Mouse (Mus musculus) neural tube, embryonic 14.5 days (tissue): ENCODE measurements around the gene Kcnj12. TPM values are rescaled to one million over a fixed set of nuclear protein-coding genes. Genes with fewer than 3 reads are reported as not detected.

ENCODE experiments used
- ATAC-seq: fragments of 200-750 bp; cut with Nextera tagmentation; 2 replicates; pipeline ENCODE4 v1.8.0; 2017; ENCODE audit warnings: low read depth, mild to moderate bottlenecking, moderate TSS enrichment, moderate library complexity
- H3K27ac ChIP-seq: fragments of 300-500 bp; sonication (generic); 2 replicates; pipeline ENCODE4 v1.5.1; 2014; ENCODE audit warnings: low read depth, mild to moderate bottlenecking, control low read depth, low read length, moderate library complexity, mixed read lengths
- H3K27me3 ChIP-seq: fragments of 300-500 bp; sonication (generic); 2 replicates; pipeline ENCODE4 v1.6.1; 2014; ENCODE audit warnings: low read length; ENCODE audit not compliant: control insufficient read depth, insufficient read depth
- H3K36me3 ChIP-seq: fragments of 300-500 bp; sonication (generic); 2 replicates; pipeline ENCODE4 v1.6.1; 2014; ENCODE audit warnings: low read length, mixed read lengths; ENCODE audit not compliant: control insufficient read depth, insufficient read depth
- H3K4me1 ChIP-seq: fragments of 300-500 bp; sonication (generic); 2 replicates; pipeline ENCODE4 v1.6.1; 2014; ENCODE audit warnings: low read length; ENCODE audit not compliant: control insufficient read depth, insufficient read depth
- H3K4me2 ChIP-seq: fragments of 300-500 bp; sonication (generic); 2 replicates; pipeline ENCODE4 v1.6.1; 2014; ENCODE audit warnings: mild to moderate bottlenecking, low read depth, low read length, control low read depth
- H3K4me3 ChIP-seq: fragments of 300-500 bp; sonication (generic); 2 replicates; pipeline ENCODE4 v1.5.1; 2014; ENCODE audit warnings: low read depth, low read length, control low read depth, mixed read lengths
- H3K9ac ChIP-seq: fragments of 300-500 bp; sonication (generic); replicated peaks from 2 replicates; pipeline ENCODE4 v1.6.1; 2014; ENCODE audit warnings: low read depth, mild to moderate bottlenecking, control low read depth, low read length, mixed read lengths
- H3K9me3 ChIP-seq: fragments of 300-500 bp; sonication (generic); 2 replicates; pipeline ENCODE4 v1.6.1; 2016; ENCODE audit warnings: low read length; ENCODE audit not compliant: control insufficient read depth
- WGBS: fragments of 180-500 bp; shearing (Covaris S2); extraction: QIAGEN DNeasy Blood & Tissue Kit; methylation state at CpG from one replicate; pipeline ENCODE4 v1.1.7; 2014; 5-methylcytosine and 5-hydroxymethylcytosine counted together
- polyA plus RNA-seq: library from polyadenylated mRNA; unstranded; fragments of >200 nt; fragmentation: Nextera tagmentation; extraction: Ambion mirVana; gene quantifications from 2 replicates; pipeline ENCODE4 v1.2.1, GENCODE M21; 2014

Gene Kcnj12
- polyA plus RNA-seq, 1 experiment from 2014 or later: 2.7 TPM

DNA sequence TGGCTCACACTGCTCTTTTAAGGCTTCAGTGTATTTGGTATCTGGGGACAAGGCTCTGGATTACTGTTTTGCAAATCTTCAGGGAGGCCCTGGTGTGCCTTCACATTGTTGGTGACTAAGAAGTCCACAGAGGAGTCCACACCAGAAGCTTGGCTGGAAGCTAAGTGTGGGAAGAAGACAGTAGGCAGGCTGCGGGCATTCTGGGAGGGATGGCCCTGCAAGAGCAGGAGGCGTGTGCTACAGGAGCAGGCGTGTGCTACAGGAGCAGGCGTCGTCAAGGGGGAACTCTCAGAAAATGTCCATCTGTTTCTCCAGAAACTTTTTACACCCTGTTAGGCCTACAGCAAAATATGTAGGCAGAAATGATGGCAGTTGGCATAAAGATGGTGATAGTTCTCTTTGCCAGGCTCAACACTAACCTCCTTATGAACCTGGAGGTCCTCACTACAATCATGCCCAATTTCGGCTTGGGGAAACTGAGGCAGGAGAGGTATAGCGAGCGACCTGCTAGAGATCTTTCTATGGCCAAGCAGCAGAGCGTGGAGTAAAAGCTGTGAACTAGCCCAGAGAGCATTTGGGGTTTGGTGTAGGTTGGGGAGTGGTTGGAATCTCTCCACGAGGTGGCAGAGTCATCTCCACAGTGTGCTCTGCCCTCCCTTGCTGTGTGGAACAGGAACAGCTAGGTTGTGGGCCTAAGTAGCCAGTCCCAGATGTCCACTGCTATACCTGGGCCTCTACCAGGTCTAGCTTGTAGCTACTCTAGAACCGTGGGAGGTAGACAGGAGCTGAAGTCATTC, 18.7 kb downstream of the Kcnj12 start:
- Histone ChIP-seq H3K4me2 (no peak overlapping the region), H3K27ac (no peak overlapping the region; the same call in 1 of the 2 replicates), H3K27me3 (no peaks in the 10 kb centered on the region), H3K9me3 (no peaks in the 10 kb centered on the region), H3K9ac (no peak overlapping the region), H3K4me3 (no peak overlapping the region), H3K36me3 (no peaks in the 10 kb centered on the region), H3K4me1 (peaks cover 12% of the 10 kb centered on the region)
- 85% methylated on average over 11 of the region's 11 CpGs for WGBS
- ATAC-seq: no peak

DNA sequence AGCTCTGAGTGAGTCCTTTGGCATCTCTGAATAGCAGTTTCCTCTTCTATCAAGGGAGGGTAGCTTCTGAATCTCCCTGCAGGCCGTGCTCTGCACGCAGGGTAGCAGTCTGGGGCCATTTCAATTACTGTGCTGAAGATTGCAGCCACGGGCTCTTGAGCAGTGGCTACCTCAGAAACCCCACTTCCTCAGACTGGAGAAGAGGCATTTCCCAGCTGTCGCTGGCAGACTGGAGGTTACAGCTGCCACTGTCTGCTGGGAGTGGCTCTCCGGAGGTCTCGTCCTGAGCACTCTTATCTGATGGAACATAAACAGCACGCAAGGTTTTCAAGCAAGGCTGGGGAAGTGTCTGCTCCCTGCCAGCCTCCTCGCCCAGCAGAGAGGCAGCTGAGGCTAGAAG, 20.2 kb downstream of the Kcnj12 start:
- 0 out of 2 replicates have a peak overlapping the region, but pooled peaks have one; percentile 39 for H3K27ac ChIP-seq
- no peak overlapping the region; the same call in 1 of the 2 replicates for H3K9ac ChIP-seq
- no peaks in the 10 kb centered on the region for H3K27me3 ChIP-seq
- peaks cover 12% of the 10 kb centered on the region for H3K4me1 ChIP-seq
- no peaks in the 10 kb centered on the region for H3K9me3 ChIP-seq
- ATAC-seq: peak; percentile 34; the same call in 1 of the 2 replicates
- H3K36me3 ChIP-seq: no peaks in the 10 kb centered on the region
- no peak overlapping the region for H3K4me2 ChIP-seq
- H3K4me3 ChIP-seq: no peak overlapping the region
- WGBS: 14% methylated on average over 8 of the region's 8 CpGs

DNA sequence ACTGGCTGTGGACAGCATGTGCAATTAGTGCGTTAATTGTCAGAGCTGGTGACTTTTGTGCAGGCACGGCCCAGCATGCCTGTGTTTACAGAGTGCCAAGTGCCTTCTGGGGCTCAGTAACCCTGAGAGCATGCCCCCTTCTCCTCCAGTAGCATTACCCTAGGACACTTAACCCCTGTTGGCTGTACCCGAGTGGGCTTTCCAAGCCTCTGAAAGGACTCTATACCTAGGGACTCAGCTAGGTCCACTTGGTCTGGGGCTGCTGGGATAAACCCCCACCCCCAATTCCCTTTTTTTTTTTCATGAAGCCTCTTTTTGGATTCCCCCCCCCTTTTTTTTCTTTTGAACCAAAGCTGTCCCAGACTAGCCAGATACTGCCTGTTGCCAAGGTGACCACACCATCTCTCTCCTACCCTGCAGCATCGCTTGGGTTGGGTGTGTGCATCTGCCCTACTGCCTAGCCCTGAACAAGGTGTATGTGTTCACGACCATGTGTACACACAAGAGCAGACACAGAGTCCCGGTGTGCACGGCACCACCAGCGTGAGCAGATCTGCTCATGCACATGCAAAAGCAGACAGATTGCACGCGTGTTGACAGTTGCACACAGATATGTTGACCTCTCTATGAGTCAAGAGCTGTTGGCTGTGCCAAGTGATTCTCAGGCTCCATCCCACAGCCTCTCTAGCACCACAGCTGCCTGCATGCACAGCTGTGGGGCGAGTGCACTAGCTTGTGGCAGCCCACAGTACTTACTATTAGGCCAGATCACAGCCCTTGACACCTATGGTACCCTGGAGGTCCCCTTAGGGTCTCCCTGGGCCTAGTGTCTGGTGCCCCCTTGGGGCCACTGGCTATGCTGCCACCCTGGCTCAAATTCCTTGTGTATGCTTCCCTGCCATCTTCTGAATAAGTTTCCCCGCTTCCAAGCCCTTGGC, 21.0 kb downstream of the Kcnj12 start:
- Histone ChIP-seq H3K27ac (0 out of 2 replicates have a peak overlapping the region, but pooled peaks have one; percentile 39), H3K4me1 (peaks cover 12% of the 10 kb centered on the region), H3K27me3 (no peaks in the 10 kb centered on the region), H3K36me3 (no peaks in the 10 kb centered on the region), H3K9me3 (no peaks in the 10 kb centered on the region), H3K4me3 (no peak overlapping the region), H3K9ac (no peak overlapping the region), H3K4me2 (no peak overlapping the region)
- ATAC-seq: peak; percentile 31; the same call in 1 of the 2 replicates
- WGBS: 68% methylated on average over 12 of the region's 12 CpGs

DNA sequence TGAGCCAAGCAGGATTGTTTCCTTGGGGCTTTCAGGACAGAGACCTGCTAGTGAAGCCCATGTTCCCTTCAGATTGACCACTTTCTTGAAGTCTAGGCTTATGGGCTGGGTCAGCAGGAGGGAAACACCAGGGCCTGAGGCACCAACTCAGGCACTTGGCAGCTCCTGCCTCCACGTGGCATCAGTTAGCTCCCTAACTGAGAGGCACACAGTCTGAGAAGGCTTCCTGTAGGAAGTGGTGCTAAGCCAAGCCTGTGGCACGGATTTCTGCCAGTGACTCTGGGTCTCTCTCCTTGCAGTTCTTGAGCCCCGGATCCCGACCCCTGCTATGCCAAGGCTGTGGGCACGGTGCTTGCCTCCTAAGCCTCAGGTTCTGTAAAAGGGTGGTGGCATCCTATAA, 22.4 kb downstream of the Kcnj12 start:
- H3K27ac ChIP-seq: no peak overlapping the region
- H3K9ac ChIP-seq: no peak overlapping the region
- H3K4me3 ChIP-seq: no peak overlapping the region
- no peaks in the 10 kb centered on the region for H3K9me3 ChIP-seq
- no peak overlapping the region for H3K4me2 ChIP-seq
- WGBS: 80% methylated on average over 5 of the region's 5 CpGs
- no peaks in the 10 kb centered on the region for H3K36me3 ChIP-seq
- H3K27me3 ChIP-seq: no peaks in the 10 kb centered on the region
- no peak for ATAC-seq
- peaks cover 12% of the 10 kb centered on the region for H3K4me1 ChIP-seq

DNA sequence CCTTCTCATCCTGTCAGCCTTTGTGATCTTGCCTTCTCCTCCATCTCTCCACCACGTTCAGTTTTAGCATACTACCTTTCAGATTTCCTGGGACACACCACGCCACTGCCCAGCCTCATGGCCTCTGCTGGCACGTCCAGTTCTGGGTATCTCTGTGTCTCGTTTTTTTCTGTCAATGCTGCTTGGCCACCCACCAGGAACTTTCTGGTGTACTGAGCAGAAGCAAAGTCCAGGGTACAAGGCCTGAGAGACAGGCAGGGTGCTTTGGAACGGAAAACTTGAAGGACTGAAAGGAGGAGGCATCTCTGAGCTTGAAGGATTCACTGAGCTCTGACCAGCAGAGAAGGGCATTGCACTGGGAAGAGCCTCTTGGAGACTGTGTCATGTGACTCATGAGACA, 25.1 kb downstream of the Kcnj12 start:
- Histone ChIP-seq H3K27ac (no peak overlapping the region), H3K4me1 (peaks cover 10% of the 10 kb centered on the region), H3K27me3 (no peaks in the 10 kb centered on the region), H3K4me2 (no peak overlapping the region), H3K9ac (no peak overlapping the region), H3K9me3 (no peaks in the 10 kb centered on the region), H3K4me3 (no peak overlapping the region), H3K36me3 (no peaks in the 10 kb centered on the region)
- no peak for ATAC-seq
- 82% methylated on average over 5 of the region's 5 CpGs for WGBS

DNA sequence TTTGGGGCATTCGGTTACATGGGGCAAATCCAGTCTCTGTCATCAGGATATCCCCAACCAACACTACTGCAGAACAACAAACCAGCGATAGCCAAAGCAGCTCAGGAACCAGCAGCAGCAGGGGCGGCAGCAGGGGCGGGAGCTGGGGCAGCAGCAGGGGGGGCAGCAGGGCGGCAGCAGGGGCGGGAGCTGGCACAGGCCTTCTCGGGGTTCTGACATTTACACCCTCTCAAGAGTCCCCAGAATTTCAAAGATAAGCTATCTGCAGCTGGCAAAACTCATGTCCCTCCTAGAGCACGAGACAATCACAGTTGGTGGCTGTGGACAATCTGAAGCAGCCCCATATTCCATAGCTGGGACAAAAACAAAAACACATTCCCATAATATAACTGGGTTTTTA, 28.8 kb downstream of the Kcnj12 start:
- no peaks in the 10 kb centered on the region for H3K4me1 ChIP-seq
- no peaks in the 10 kb centered on the region for H3K27me3 ChIP-seq
- no peak overlapping the region for H3K27ac ChIP-seq
- WGBS: 55% methylated on average over 8 of the region's 8 CpGs
- no peak for ATAC-seq
- no peak overlapping the region for H3K4me2 ChIP-seq
- no peaks in the 10 kb centered on the region for H3K36me3 ChIP-seq
- no peaks in the 10 kb centered on the region for H3K9me3 ChIP-seq
- no peak overlapping the region for H3K4me3 ChIP-seq
- no peak overlapping the region for H3K9ac ChIP-seq

DNA sequence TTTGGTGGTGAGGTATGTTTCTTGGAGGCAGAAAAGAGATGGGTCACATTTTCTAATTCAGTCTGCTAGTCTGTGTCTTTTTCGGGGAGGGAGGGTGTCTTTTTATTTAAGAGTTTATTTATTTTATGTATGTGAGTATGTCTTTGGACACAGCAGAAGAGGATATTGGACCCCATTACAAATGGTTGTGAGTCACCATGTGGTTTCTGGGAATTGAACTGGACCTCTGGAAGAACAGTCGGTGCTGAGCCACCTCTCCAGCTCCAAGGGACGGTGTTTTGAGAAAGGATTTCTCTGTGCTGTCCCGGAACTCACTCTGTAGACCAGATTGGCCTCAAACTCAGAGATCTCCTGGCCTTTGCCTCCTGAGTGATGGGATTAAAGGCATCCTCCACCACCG, 34.5 kb downstream of the Kcnj12 start:
- no peaks in the 10 kb centered on the region for H3K27me3 ChIP-seq
- no peak overlapping the region for H3K4me2 ChIP-seq
- no peak overlapping the region for H3K4me3 ChIP-seq
- H3K9ac ChIP-seq: no peak overlapping the region
- no peaks in the 10 kb centered on the region for H3K9me3 ChIP-seq
- no peaks in the 10 kb centered on the region for H3K36me3 ChIP-seq
- H3K4me1 ChIP-seq: no peaks in the 10 kb centered on the region
- H3K27ac ChIP-seq: no peak overlapping the region
- no peak for ATAC-seq
- WGBS: 87% methylated on average over 5 of the region's 5 CpGs

DNA sequence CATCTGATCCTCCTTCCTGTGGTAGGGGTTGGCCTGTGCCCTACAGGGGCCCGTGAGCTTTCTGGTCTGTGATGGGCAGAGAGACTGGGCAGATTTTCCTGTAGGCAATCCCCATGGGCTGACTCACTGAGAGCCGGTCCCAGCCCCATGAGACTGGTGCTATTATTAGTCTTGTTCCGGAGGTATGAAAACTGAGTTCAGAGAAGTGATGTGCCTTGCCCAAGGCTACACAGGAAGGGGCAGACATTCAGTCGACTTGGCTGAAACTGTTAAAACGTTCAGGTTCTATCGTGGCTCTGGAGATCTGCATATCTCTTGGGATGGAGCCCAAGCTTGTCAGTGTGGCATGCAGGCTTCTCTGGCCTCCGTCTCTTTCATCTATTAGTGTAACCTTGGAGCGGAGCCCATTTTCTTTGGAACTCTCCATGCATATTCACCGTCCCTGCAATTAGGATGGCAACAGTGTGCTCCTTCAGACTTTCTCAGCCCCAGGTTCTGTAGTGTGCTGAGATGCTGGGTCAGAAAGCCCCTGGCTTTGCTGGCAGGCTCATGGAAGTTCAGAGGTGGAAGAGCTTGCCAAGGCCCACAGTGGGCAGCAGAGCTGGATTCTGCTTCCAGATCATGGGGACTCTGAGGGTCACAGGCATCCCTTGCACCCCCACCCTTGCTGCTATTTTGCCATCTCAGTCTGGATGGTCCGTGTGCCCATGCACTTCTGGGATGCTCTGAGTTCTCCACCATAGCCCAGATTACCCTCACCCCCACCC, 37.5 kb downstream of the Kcnj12 start:
- Histone ChIP-seq H3K9me3 (no peaks in the 10 kb centered on the region), H3K27me3 (no peaks in the 10 kb centered on the region), H3K27ac (no peak overlapping the region), H3K4me2 (no peak overlapping the region), H3K36me3 (no peaks in the 10 kb centered on the region), H3K4me3 (no peak overlapping the region), H3K4me1 (no peaks in the 10 kb centered on the region), H3K9ac (no peak overlapping the region)
- ATAC-seq: no peak
- 73% methylated on average over 10 of the region's 10 CpGs for WGBS
